Mouse (Mus musculus) embryo, embryonic 11 days (tissue): ENCODE measurements around the gene Zfp655.
"Not testable (repeated sequence)": the region's sequence is repeated elsewhere in the genome, so short reads cannot be mapped to it uniquely, and the experiment has no call there.

ENCODE experiments used
- DNase-seq: peaks from one replicate; pipeline ENCODE4 v3.0.0-alpha.2; 2015

Gene Zfp655

GRCm38 (mm10) chr5:145223395-145223794 lies 8.1 kb upstream of the Zfp655 start:
- DNase-seq, result no peak

DNA sequence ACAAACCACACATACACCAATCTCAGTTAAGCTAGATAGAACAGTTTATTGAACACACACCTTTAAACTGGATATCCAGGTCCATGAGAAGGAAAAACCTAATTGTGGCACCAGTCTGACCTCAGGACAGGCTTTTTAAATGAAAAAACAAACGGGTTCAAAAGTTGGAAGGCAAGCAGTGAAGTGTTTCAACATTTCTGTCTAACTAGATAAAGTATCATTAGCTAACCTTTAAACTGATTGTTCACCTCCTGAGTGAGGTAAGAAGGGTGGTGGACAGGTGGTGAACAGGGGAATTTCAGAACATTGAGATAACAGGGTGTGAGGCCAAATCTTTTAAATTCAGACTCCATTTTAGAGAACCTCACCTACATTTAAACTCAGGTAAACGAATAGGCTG lies 5.1 kb upstream of the Zfp655 start:
- no peak for DNase-seq

DNA sequence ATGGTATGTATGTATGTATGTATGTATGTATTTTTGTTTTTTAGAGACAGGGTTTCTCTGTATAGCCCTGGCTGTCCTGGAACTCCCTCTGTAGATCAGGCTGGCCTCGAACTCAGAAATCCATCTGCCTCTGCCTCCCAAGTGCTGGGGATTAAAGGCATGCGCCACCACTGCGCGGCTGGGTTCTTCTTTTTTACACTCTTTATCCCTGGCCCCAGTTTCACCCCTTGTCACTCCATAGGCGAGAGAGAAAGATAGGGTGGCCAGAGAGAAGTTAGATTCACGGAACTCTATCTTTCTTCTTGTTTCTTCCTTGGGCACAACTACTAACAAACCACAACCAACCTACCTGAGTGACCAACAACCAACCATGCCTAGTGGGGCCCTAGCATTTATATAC lies 2.2 kb upstream of the Zfp655 start:
- not testable (repeated sequence) for DNase-seq

DNA sequence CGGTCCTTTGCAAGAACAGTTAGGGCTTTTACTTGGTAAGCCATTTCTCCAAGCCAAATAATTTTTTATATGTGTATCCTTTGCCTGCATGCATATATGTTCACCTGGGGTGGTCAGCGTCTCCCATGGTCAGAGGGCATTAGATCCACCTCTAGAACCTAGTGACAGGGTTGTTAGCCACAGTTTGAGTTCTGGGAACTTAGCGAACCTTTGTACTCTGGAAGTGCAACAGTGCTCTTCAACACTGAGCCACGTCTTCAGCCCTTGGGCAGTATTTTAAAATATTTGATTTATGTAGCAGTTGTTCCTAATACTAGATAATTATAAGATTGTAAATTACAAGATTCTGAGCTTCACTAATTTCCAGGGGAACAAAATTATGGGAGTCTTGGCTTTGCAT lies 874 bp upstream of the Zfp655 start:
- DNase-seq, result no peak

GRCm38 (mm10) chr5:145231893-145232411 lies 437 bp downstream of the Zfp655 start:
- DNase-seq, result peak; percentile 41

DNA sequence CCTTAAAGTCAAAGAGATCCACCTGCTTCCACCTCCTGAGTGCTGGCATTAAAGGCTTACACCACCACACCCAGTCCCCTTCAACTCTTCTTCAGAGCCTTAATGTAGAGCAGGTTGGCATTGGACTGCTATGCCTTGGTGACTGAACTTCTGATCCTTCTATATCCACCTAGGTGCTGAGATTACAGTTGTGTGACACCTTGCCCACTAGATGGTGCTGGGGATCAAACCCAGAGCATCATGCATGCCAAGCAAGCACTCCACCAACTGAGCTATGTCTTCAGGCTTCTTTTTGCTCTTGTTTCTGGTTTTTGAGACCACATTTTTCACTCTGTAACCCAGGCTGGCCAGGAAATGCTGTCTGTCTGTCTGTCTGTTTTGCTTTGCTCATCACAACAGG lies 3.1 kb downstream of the Zfp655 start:
- peak; percentile 38 for DNase-seq

- no peak for DNase-seq
Measured at GRCm38 (mm10) chr5:145249520-145249919, 18.0 kb downstream of the Zfp655 start.

GRCm38 (mm10) chr5:145273568-145273967 lies 42.1 kb downstream of the Zfp655 start:
- DNase-seq, result not testable (repeated sequence)

DNA sequence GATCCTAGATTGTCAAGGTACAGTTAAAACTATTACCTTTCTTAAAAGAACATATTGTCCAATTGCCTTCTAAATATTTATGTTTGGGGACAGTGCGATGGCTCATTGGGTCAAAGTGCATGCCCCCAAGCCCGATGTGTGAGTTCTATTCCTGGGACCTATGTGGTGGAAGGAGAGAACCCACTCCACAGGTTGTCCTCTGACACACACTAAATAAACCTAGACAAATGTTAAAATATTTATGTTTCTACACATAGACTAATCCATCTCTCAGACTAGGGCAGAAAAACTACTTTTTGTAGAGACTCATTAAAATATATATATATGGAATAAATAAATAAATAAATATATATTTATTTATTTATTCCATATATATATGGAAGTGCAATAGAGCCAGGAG lies 48.4 kb downstream of the Zfp655 start:
- no peak for DNase-seq

DNA sequence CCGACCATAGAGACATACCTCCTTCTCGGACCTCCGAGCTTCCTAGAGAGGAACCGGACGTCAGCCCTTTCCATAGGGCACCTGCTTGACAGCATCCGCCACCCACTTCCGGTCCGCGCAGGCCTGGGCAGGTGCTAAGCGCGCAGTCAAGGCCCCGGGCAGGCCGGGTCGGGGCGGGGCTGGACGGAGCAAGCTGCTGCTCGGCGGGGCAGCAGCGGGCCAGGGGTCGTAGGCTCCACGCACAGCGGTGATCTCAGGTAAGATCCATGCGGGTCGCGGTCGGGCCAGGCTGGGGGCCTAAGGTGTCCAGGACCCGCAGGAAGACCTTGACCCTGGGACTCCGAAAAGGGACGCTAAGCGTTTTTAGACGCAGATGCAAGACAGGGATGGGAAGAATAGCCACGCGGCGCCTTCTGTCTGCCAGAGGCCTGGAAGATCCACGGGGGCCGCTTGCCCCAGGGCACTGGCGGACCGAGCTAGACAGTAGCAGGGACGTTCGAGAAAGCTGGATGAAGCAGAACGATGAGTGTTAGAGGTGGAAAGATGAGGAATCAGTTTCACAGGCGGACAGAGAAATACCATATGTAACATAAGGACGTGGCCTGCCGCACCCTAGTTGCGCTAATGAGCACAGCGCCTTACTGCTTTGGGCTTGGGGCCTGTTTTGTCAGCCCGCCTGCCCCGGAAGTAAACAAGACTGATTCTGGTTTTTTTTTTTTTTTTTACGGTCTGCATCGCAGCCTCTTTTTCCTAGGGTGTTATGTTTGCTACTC lies 49.0 kb downstream of the Zfp655 start, which contains the start of gene Zscan25:
TSS of gene Zscan25 (plus strand) at position 130 of the 773 bp plus-strand sequence.
- DNase-seq, result peak; percentile 94

DNA sequence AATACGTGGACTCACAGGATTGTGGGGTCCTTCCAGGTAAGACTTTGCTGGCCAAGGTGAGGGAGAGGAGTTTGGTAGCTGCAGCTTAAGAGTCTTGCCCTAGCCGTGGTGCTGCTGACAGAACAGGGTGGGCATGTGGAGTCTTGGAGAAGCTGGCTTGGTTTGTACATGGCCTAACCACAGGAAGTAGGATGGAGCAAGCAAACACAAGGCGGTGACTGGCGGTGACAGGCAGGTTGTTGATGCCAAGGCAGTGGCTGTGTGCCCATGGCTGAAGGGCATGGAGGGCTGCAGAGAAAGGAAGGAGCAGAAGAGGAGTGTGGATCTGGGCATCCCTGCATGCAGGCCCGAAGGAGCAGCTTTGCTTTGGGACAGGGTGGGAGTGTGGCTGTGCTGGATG lies 56.9 kb downstream of the Zfp655 start:
- DNase-seq, result no peak

DNA sequence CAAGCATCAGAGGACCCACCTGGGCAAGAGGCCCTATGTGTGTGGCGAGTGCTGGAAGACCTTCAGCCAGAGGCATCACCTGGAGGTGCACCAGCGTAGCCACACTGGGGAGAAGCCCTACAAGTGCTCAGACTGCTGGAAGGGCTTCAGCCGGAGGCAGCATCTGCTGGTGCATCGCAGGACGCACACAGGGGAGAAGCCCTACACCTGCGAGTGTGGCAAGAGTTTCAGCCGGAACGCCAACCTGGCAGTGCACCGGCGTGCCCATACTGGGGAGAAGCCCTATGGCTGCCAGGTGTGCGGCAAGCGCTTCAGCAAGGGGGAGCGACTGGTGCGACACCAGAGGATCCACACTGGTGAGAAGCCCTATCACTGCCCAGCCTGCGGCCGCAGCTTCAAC lies 59.2 kb downstream of the Zfp655 start:
- no peak for DNase-seq

GRCm38 (mm10) chr5:145292398-145292797 lies 60.9 kb downstream of the Zfp655 start:
- no peak for DNase-seq
